Mouse (Mus musculus): ENCODE results near the gene Prpf8.

GRCm38 (mm10) chr11:75540209-75540608, 53.6 kb downstream of the Prpf8 start:
- TF ChIP-seq CTCF (IDR thresholded peaks at IDR 0.05) (no peak), EP300 (IDR thresholded peaks at IDR 0.05) (no peak)
